Mouse (Mus musculus) liver, embryonic 16.5 days (tissue): ENCODE data around the gene Ntm. TPM values are rescaled to one million over a fixed set of nuclear protein-coding genes. Genes with fewer than 3 reads are reported as not detected.

Experiments
- ATAC-seq: fragments of 200-750 bp; cut with Nextera tagmentation; 2 replicates; pipeline ENCODE4 v1.8.0; 2017; ENCODE audit warnings: low read depth, mild to moderate bottlenecking, moderate number of reproducible peaks, moderate library complexity
- H3K27ac ChIP-seq: fragments of 300-500 bp; sonication (generic); 2 replicates; pipeline ENCODE4 v1.5.1; 2014; ENCODE audit warnings: mild to moderate bottlenecking, low read length
- H3K27me3 ChIP-seq: fragments of 300-500 bp; sonication (generic); 2 replicates; pipeline ENCODE4 v1.6.1; 2014; ENCODE audit warnings: low read depth, low read length, mixed read lengths; ENCODE audit not compliant: control insufficient read depth, insufficient read depth
- H3K36me3 ChIP-seq: fragments of 300-500 bp; sonication (generic); 2 replicates; pipeline ENCODE4 v1.6.1; 2014; ENCODE audit warnings: mild to moderate bottlenecking; ENCODE audit not compliant: control insufficient read depth, insufficient read depth
- H3K4me1 ChIP-seq: fragments of 300-500 bp; sonication (generic); 2 replicates; pipeline ENCODE4 v1.6.1; 2014; ENCODE audit warnings: low read depth, low read length, mixed read lengths; ENCODE audit not compliant: control insufficient read depth
- H3K4me2 ChIP-seq: fragments of 300-500 bp; sonication (generic); 2 replicates; pipeline ENCODE4 v1.6.1; 2014; ENCODE audit warnings: low read depth, low read length, mixed read lengths
- H3K4me3 ChIP-seq: fragments of 300-500 bp; sonication (generic); 2 replicates; pipeline ENCODE4 v1.5.1; 2014; ENCODE audit warnings: low read depth, mild to moderate bottlenecking, low read length
- H3K9ac ChIP-seq: fragments of 300-500 bp; sonication (generic); 2 replicates; pipeline ENCODE4 v1.6.1; 2014; ENCODE audit warnings: low read depth, low read length
- H3K9me3 ChIP-seq: fragments of 300-500 bp; sonication (generic); replicated peaks from 2 replicates; pipeline ENCODE4 v1.6.1; 2016; ENCODE audit warnings: low read length; ENCODE audit not compliant: control insufficient read depth
- WGBS: fragments of 180-500 bp; shearing (Covaris S2); extraction: QIAGEN DNeasy Blood & Tissue Kit; methylation state at CpG from one replicate; pipeline ENCODE4 v1.1.7; 2014; ENCODE audit not compliant: insufficient replicate concordance; 5-methylcytosine and 5-hydroxymethylcytosine counted together
- polyA plus RNA-seq: library from polyadenylated mRNA; unstranded; fragments of >200 nt; fragmentation: Nextera tagmentation; extraction: Ambion mirVana; gene quantifications from 2 replicates; pipeline ENCODE4 v1.2.1, GENCODE M21; 2015

Gene Ntm
- polyA plus RNA-seq, 1 experiment from 2014 or later: 0.33 TPM

GRCm38 (mm10) chr9:29387136-29387535, 575.8 kb downstream of the Ntm start:
- ATAC-seq: no peak
- Histone ChIP-seq H3K27me3 (no peaks in the 10 kb centered on the region), H3K9ac (no peak overlapping the region), H3K9me3 (no peaks in the 10 kb centered on the region), H3K4me1 (no peaks in the 10 kb centered on the region), H3K4me3 (no peak overlapping the region), H3K4me2 (no peak overlapping the region), H3K27ac (no peak overlapping the region), H3K36me3 (no peaks in the 10 kb centered on the region)
- 48% methylated on average over 4 of the region's 4 CpGs for WGBS

GRCm38 (mm10) chr9:29377172-29378002, 585.6 kb downstream of the Ntm start:
- Histone ChIP-seq H3K27ac (no peak overlapping the region), H3K4me2 (no peak overlapping the region), H3K4me3 (no peak overlapping the region), H3K27me3 (no peaks in the 10 kb centered on the region), H3K9ac (no peak overlapping the region), H3K36me3 (no peaks in the 10 kb centered on the region), H3K4me1 (no peaks in the 10 kb centered on the region), H3K9me3 (no peaks in the 10 kb centered on the region)
- ATAC-seq: no peak
- WGBS: 70% methylated on average over 12 of the region's 12 CpGs

GRCm38 (mm10) chr9:29371341-29371740, 591.6 kb downstream of the Ntm start:
- Histone ChIP-seq H3K36me3 (no peaks in the 10 kb centered on the region), H3K9ac (no peak overlapping the region), H3K27ac (no peak overlapping the region), H3K4me2 (no peak overlapping the region), H3K4me3 (no peak overlapping the region), H3K27me3 (no peaks in the 10 kb centered on the region), H3K9me3 (no peaks in the 10 kb centered on the region), H3K4me1 (no peaks in the 10 kb centered on the region)
- ATAC-seq: no peak
- WGBS: 72% methylated on average over 3 of the region's 3 CpGs

DNA sequence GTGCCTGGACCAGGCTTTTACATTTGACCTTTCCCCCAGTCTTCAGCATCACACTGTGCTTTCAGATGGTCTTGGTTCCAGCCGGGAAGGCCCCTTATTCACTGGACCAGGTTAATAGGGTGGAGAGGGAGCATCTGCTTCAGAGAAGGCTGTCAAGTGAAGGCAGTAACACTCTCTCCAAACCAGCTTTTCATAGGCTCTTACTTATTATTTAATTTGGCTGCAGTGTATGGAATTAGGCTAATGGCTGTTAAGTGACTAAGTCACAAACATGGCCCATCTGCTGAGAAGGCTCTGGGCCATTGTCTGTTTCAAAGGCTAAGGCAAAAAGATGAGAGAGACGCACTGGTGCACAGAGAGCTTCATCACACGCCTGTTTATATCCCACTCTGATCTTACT, 593.3 kb downstream of the Ntm start:
- no peak for ATAC-seq
- Histone ChIP-seq H3K9ac (no peak overlapping the region), H3K4me3 (no peak overlapping the region), H3K4me1 (no peaks in the 10 kb centered on the region), H3K9me3 (no peaks in the 10 kb centered on the region), H3K4me2 (no peak overlapping the region), H3K36me3 (no peaks in the 10 kb centered on the region), H3K27ac (no peak overlapping the region), H3K27me3 (no peaks in the 10 kb centered on the region)
- WGBS: 59% methylated on average over 3 of the region's 3 CpGs

GRCm38 (mm10) chr9:29368291-29368690, 594.6 kb downstream of the Ntm start:
- ATAC-seq: no peak
- H3K36me3 ChIP-seq: no peaks in the 10 kb centered on the region
- H3K4me3 ChIP-seq: no peak overlapping the region
- 43% methylated on average over 3 of the region's 3 CpGs for WGBS
- no peaks in the 10 kb centered on the region for H3K4me1 ChIP-seq
- no peak overlapping the region for H3K4me2 ChIP-seq
- no peaks in the 10 kb centered on the region for H3K9me3 ChIP-seq
- H3K27ac ChIP-seq: no peak overlapping the region
- no peak overlapping the region for H3K9ac ChIP-seq
- H3K27me3 ChIP-seq: no peaks in the 10 kb centered on the region

- Histone ChIP-seq H3K36me3 (no peaks in the 10 kb centered on the region), H3K9ac (no peak overlapping the region), H3K4me1 (no peaks in the 10 kb centered on the region), H3K27me3 (no peaks in the 10 kb centered on the region), H3K9me3 (no peaks in the 10 kb centered on the region), H3K4me2 (no peak overlapping the region), H3K27ac (no peak overlapping the region), H3K4me3 (no peak overlapping the region)
- 69% methylated on average over 4 of the region's 4 CpGs for WGBS
- ATAC-seq: no peak
Measured at GRCm38 (mm10) chr9:29357796-29358195, 605.1 kb downstream of the Ntm start.

DNA sequence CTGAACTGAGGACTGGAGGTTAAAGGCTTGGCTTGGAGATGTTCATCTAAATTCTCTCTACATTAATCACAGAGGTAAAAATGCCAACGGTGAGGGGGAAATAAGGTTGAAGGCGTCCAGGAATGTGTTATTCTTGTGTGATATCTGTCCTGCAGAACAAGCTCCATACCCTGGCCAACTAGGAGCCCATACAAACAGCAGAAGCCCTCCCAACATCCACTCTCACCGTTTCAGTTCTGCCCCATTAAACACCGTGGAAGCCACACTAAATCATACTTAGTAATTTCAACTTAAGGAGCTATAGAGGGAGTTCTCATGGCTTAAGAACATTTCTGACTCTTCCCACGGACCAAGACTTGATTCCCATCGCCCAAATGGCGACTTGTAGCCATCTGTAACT, 620.6 kb downstream of the Ntm start:
- WGBS: 55% methylated on average over 7 of the region's 7 CpGs
- Histone ChIP-seq H3K4me2 (no peak overlapping the region), H3K27ac (no peak overlapping the region), H3K9me3 (no peaks in the 10 kb centered on the region), H3K9ac (no peak overlapping the region), H3K27me3 (no peaks in the 10 kb centered on the region), H3K4me1 (no peaks in the 10 kb centered on the region), H3K36me3 (no peaks in the 10 kb centered on the region), H3K4me3 (no peak overlapping the region)
- no peak for ATAC-seq

DNA sequence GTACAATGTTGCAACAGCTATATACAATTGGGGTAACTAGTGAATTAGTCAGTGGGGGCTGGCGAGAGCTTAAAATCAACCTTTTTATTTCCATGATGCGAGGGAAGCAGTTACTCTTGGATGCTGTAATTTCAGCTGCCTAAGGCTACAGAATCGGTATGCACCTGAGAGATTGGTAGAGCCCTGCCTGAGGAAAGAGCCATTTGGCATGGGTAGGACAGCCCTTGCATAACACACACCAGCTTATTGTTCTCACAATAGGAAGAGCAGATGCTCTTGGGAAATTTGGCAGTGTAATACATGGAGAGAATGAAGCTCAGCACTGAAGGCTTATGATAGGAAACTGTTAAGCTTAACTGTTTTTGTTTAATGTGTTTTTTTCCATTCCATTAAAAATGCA, 621.6 kb downstream of the Ntm start:
- WGBS: 69% methylated on average over 3 of the region's 3 CpGs
- H3K36me3 ChIP-seq: no peaks in the 10 kb centered on the region
- H3K9me3 ChIP-seq: no peaks in the 10 kb centered on the region
- H3K4me1 ChIP-seq: no peaks in the 10 kb centered on the region
- H3K4me2 ChIP-seq: no peak overlapping the region
- no peaks in the 10 kb centered on the region for H3K27me3 ChIP-seq
- H3K27ac ChIP-seq: no peak overlapping the region
- no peak overlapping the region for H3K9ac ChIP-seq
- no peak overlapping the region for H3K4me3 ChIP-seq
- ATAC-seq: no peak

GRCm38 (mm10) chr9:29335671-29336070, 627.3 kb downstream of the Ntm start:
- Histone ChIP-seq H3K27me3 (no peaks in the 10 kb centered on the region), H3K4me2 (no peak overlapping the region), H3K9ac (no peak overlapping the region), H3K4me1 (no peaks in the 10 kb centered on the region), H3K4me3 (no peak overlapping the region), H3K36me3 (no peaks in the 10 kb centered on the region), H3K27ac (no peak overlapping the region), H3K9me3 (no peaks in the 10 kb centered on the region)
- no peak for ATAC-seq
- WGBS: 50% methylated on average over 2 of the region's 2 CpGs
